Mouse (Mus musculus) midbrain, embryonic 14.5 days (tissue): ENCODE data around the gene Lax1. TPM values are rescaled to one million over a fixed set of nuclear protein-coding genes. Genes with fewer than 3 reads are reported as not detected.
"Not testable (repeated sequence)": the region's sequence is repeated elsewhere in the genome, so short reads cannot be mapped to it uniquely, and the experiment has no call there.

ENCODE experiments used
- ATAC-seq: fragments of 200-750 bp; cut with Nextera tagmentation; 2 replicates; pipeline ENCODE4 v1.8.0; 2017; ENCODE audit warnings: moderate number of reproducible peaks, moderate library complexity; ENCODE audit not compliant: low FRiP score, low TSS enrichment
- DNase-seq: peaks from one replicate; pipeline ENCODE4 v3.0.0-alpha.2; 2015
- H3K27ac ChIP-seq: fragments of 300-500 bp; sonication (generic); replicated peaks from 2 replicates; pipeline ENCODE4 v1.5.1; 2014; ENCODE audit warnings: mild to moderate bottlenecking, low read depth, low read length, moderate library complexity
- H3K27me3 ChIP-seq: fragments of 300-500 bp; sonication (generic); 2 replicates; pipeline ENCODE4 v1.6.1; 2014; ENCODE audit warnings: low read length, control low read depth, mixed read lengths; ENCODE audit not compliant: control insufficient read depth, insufficient read depth
- H3K36me3 ChIP-seq: fragments of 300-500 bp; sonication (generic); 2 replicates; pipeline ENCODE4 v1.6.1; 2014; ENCODE audit warnings: low read length, control low read depth; ENCODE audit not compliant: control insufficient read depth, insufficient read depth
- H3K4me1 ChIP-seq: fragments of 300-500 bp; sonication (generic); 2 replicates; pipeline ENCODE4 v1.6.1; 2014; ENCODE audit warnings: mild to moderate bottlenecking, antibody characterized with exemption, low read length, control low read depth; ENCODE audit not compliant: control insufficient read depth, insufficient read depth
- H3K4me2 ChIP-seq: fragments of 300-500 bp; sonication (generic); 2 replicates; pipeline ENCODE4 v1.6.1; 2014; ENCODE audit warnings: mild to moderate bottlenecking, low read length, moderate library complexity
- H3K4me3 ChIP-seq: fragments of 300-500 bp; sonication (generic); replicated peaks from 2 replicates; pipeline ENCODE4 v1.5.1; 2014; ENCODE audit warnings: low read depth, low read length
- H3K9ac ChIP-seq: fragments of 300-500 bp; sonication (generic); replicated peaks from 2 replicates; pipeline ENCODE4 v1.6.1; 2014; ENCODE audit warnings: mild to moderate bottlenecking, low read length, moderate library complexity
- H3K9me3 ChIP-seq: fragments of 300-500 bp; sonication (generic); 2 replicates; pipeline ENCODE4 v1.6.1; 2016; ENCODE audit warnings: low read length, control low read depth, mixed read lengths; ENCODE audit not compliant: control insufficient read depth
- WGBS: fragments of 180-500 bp; shearing (Covaris S2); extraction: QIAGEN DNeasy Blood & Tissue Kit; methylation state at CpG from one replicate; pipeline ENCODE4 v1.1.7; 2014; 5-methylcytosine and 5-hydroxymethylcytosine counted together
- polyA plus RNA-seq: library from polyadenylated mRNA; unstranded; fragments of >200 nt; fragmentation: Nextera tagmentation; extraction: Ambion mirVana; gene quantifications from 2 replicates; pipeline ENCODE4 v1.2.1, GENCODE M21; 2014

The Lax1 gene
- polyA plus RNA-seq, 1 experiment from 2014 or later: not detected

GRCm38 (mm10) chr1:133670776-133671175 is 19.1 kb downstream of the Lax1 start:
- Histone ChIP-seq H3K27me3 (no peaks in the 10 kb centered on the region), H3K4me3 (no peak overlapping the region), H3K9ac (no peak overlapping the region), H3K4me2 (no peak overlapping the region), H3K4me1 (no peaks in the 10 kb centered on the region), H3K27ac (no peak overlapping the region), H3K36me3 (no peaks in the 10 kb centered on the region), H3K9me3 (no peaks in the 10 kb centered on the region)
- 84% methylated on average over 6 of the region's 6 CpGs for WGBS
- ATAC-seq (no peak), DNase-seq (no peak)

GRCm38 (mm10) chr1:133670190-133670589 is 19.7 kb downstream of the Lax1 start:
- H3K4me2 ChIP-seq: no peak overlapping the region
- 87% methylated on average over 12 of the region's 12 CpGs for WGBS
- H3K9me3 ChIP-seq: no peaks in the 10 kb centered on the region

DNA sequence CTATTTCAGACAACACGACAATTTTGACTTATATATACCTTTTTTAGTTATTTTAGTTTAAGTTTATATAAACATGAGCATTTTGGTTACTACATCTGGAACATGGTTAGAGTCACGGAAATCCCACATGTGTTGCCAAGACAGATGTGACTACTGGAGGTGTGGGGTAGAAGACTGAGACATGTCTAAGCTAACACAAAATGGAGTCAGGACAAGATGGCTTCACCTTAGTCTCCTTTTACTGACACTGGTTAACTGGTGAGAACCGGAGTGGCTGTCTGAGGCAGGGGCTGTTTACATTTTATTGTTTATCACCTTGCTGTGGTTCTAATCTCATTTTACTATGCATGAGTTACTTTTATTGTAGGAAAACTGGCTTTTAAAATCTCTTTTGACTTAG is 21.3 kb downstream of the Lax1 start:
- Histone ChIP-seq H3K4me2 (no peak overlapping the region), H3K9ac (no peak overlapping the region), H3K27me3 (no peaks in the 10 kb centered on the region), H3K4me3 (no peak overlapping the region), H3K36me3 (no peaks in the 10 kb centered on the region), H3K4me1 (no peaks in the 10 kb centered on the region), H3K9me3 (no peaks in the 10 kb centered on the region), H3K27ac (no peak overlapping the region)
- DNase-seq (no peak), ATAC-seq (no peak)
- 94% methylated on average over 3 of the region's 3 CpGs for WGBS

More at GRCm38 (mm10) chr1:133670190-133670589, 19.7 kb downstream of the Lax1 start:
- no peaks in the 10 kb centered on the region for H3K27me3 ChIP-seq
- no peak overlapping the region for H3K4me3 ChIP-seq
- no peak for DNase-seq
- H3K9ac ChIP-seq: no peak overlapping the region
- ATAC-seq: no peak
- H3K36me3 ChIP-seq: no peaks in the 10 kb centered on the region
- no peak overlapping the region for H3K27ac ChIP-seq
- H3K4me1 ChIP-seq: no peaks in the 10 kb centered on the region

DNA sequence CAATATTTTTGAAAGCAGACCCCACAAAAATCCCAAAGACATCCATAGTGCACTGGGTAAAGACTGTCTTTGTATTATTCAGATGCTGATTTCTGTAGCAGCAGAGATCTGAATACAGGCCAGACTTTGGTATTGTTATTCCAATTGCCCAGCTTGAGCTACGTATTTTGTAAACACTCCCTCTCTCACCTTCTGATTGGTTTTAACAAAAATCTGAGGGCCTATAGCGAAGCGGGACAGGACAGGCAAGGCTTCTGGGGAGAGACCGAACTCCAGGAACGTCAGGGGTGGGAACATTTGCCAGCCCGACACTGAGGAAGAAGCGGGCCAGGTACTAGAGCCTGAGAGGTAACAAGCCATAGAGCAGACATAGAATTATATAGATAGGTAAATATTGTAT is 22.2 kb downstream of the Lax1 start:
- ATAC-seq: no peak
- no peaks in the 10 kb centered on the region for H3K4me1 ChIP-seq
- no peaks in the 10 kb centered on the region for H3K9me3 ChIP-seq
- 28% methylated on average over 7 of the region's 7 CpGs for WGBS
- H3K36me3 ChIP-seq: no peaks in the 10 kb centered on the region
- H3K4me2 ChIP-seq: no peak overlapping the region
- no peak overlapping the region for H3K4me3 ChIP-seq
- H3K27me3 ChIP-seq: no peaks in the 10 kb centered on the region
- no peak for DNase-seq
- no peak overlapping the region for H3K9ac ChIP-seq
- H3K27ac ChIP-seq: no peak overlapping the region

DNA sequence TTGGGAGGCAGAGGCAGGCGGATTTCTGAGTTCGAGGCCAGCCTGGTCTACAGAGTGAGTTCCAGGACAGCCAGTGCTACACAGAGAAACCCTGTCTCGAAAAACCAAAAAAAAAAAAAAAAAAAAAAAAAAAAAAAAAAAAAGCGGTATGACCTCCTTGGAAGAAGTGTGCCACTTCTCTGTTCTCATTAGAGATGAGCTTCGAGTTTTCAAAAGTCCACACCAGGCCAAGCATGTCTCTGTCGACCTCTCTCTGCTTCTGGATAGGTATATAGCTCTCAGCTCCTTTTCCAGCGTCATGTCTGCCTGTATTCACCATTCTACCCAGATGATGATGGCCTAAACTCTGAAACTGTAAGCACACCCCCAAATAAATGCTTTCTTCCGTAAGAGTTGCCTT is 24.2 kb downstream of the Lax1 start:
- not testable (repeated sequence) for H3K4me3 ChIP-seq, H3K4me1 ChIP-seq, H3K4me2 ChIP-seq, H3K27ac ChIP-seq, H3K9ac ChIP-seq, DNase-seq, H3K36me3 ChIP-seq, ATAC-seq, H3K27me3 ChIP-seq, H3K9me3 ChIP-seq
- WGBS: 84% methylated on average over 7 of the region's 8 CpGs

DNA sequence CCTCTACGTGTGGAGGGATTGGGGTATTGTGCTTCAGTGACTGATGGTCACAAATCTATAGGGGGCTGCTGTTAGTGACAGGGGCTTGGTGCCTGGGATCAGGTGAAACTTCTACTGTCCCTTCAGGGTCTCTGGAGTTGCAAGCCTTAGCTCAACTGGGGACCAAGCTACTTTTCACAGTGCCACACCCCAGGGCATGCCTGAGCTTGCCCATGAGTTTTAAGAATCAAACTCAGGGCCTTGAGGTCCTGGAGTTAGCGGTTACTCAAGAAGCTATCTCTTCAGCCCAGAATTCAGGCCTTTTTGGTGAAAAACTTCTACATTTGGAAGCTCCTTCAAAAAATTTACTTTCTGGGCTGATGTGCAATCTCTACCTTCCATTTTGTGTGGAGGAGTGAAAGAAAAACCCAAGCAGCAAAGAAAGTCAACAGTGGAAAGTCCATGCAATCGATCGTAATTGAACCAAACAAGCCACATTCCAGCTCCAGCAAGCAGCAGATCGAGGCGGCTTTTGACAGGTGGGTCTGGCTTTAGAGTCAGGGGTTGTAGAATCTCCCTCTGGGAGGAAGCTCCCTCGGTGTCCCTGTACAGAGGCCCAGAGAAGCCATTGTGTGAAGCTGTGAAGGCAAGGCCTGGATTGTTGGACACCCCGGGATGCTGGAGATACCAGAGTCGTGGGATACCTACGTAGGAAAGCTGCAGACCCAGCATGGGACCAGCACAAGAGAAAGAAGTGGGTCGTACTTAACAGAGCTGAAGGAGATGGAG is 25.5 kb downstream of the Lax1 start:
- H3K36me3 ChIP-seq: no peaks in the 10 kb centered on the region
- H3K4me3 ChIP-seq: no peak overlapping the region
- no peaks in the 10 kb centered on the region for H3K27me3 ChIP-seq
- 54% methylated on average over 11 of the region's 11 CpGs for WGBS
- ATAC-seq (no peak), DNase-seq (no peak)
- H3K4me2 ChIP-seq: no peak overlapping the region
- no peak overlapping the region for H3K27ac ChIP-seq
- no peaks in the 10 kb centered on the region for H3K9me3 ChIP-seq
- H3K4me1 ChIP-seq: peaks cover 10% of the 10 kb centered on the region
- no peak overlapping the region for H3K9ac ChIP-seq

GRCm38 (mm10) chr1:133663427-133663826 is 26.5 kb downstream of the Lax1 start:
- no peak for DNase-seq
- Histone ChIP-seq H3K9me3 (no peaks in the 10 kb centered on the region), H3K36me3 (peaks cover 7% of the 10 kb centered on the region; the same call in 1 of the 2 replicates), H3K4me3 (no peak overlapping the region), H3K4me2 (no peak overlapping the region), H3K4me1 (peaks cover 16% of the 10 kb centered on the region), H3K27me3 (no peaks in the 10 kb centered on the region), H3K27ac (no peak overlapping the region), H3K9ac (no peak overlapping the region)
- WGBS: 84% methylated on average over 4 of the region's 4 CpGs
- ATAC-seq: no peak

DNA sequence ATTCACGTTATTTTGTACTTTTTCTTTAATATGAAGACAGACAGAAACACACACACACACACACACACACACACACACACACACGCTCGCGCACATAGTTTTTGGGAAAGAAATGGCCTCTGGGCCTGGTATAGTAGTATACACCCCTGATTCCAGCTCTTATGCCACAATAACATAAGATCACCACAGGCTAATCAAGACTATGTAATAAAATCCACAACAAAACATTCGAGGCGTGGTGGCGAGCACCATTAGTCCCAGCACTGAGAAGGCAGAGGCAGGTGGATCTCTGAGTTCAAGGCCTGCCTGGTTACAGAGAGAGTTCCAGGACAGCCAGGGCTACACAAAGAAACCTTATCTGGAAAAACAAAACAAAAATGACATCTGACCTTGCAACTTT is 27.0 kb downstream of the Lax1 start:
- H3K36me3 ChIP-seq: peaks cover 12% of the 10 kb centered on the region; the same call in 1 of the 2 replicates
- H3K4me1 ChIP-seq: peaks cover 21% of the 10 kb centered on the region
- H3K4me3 ChIP-seq: no peak overlapping the region
- H3K9ac ChIP-seq: no peak overlapping the region
- no peaks in the 10 kb centered on the region for H3K27me3 ChIP-seq
- H3K9me3 ChIP-seq: no peaks in the 10 kb centered on the region
- 96% methylated on average over 7 of the region's 7 CpGs for WGBS
- H3K27ac ChIP-seq: no peak overlapping the region
- no peak overlapping the region for H3K4me2 ChIP-seq
- no peak for ATAC-seq
- DNase-seq: no peak

DNA sequence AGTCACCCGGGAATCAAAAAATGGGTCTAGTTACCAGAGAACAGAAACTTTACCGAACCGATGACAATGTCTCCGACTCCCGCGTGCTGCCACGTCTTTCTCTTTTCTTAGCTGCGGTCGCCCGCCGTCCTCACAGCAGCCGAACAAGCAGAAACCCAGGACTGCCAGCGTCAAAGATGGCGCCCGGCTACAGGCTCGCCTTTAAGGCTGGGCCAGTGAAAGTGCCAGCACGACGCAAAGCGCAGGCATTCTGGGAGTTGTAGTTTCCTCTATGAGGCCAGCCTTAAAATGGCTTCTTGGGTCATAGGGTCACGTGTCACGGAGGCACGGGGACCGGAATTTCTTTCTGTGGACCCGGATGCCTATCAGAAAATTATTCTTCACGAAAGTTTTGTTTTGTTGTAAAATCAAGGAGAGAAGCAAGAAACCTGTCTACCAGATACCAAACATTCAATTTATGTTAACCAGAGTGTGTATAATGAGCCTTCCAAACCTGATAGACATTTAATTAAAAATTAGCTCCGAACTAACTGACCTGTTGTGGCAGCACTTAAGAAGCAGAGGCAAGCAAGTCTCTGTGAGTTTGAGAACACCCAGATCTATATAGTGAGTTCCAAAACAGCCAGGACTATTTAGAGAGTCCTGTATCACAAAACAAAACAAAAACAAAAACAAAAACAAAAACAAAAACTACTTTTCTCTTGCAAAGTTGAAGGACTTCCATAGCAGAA is 28.5 kb downstream of the Lax1 start, which contains the start of gene Gm38394:
TSS of gene Gm38394 (minus strand) at position 116 of the 731 bp plus-strand sequence.
- WGBS: 3% methylated on average over 26 of the region's 26 CpGs

More for the DNA sequence above, 28.5 kb downstream of the Lax1 start, which contains the start of gene Gm38394:
- H3K9me3 ChIP-seq: no peaks in the 10 kb centered on the region
- peaks cover 33% of the 10 kb centered on the region for H3K4me1 ChIP-seq
- DNase-seq (peak; percentile 99), ATAC-seq (peak; percentile 99)
- H3K9ac ChIP-seq: peak within 1 kb of the TSS; percentile 78
- peak within 1 kb of the TSS; percentile 78 for H3K4me3 ChIP-seq
- peaks cover 26% of the 10 kb centered on the region for H3K36me3 ChIP-seq
- no peaks in the 10 kb centered on the region for H3K27me3 ChIP-seq
- H3K27ac ChIP-seq: peak within 1 kb of the TSS; percentile 92
- H3K4me2 ChIP-seq: peak within 1 kb of the TSS; percentile 63
